Mouse (Mus musculus): ENCODE measurements around the gene Morn2. TPM values are rescaled to one million over a fixed set of nuclear protein-coding genes. Genes with fewer than 3 reads are reported as not detected.
"Not testable (repeated sequence)": the region's sequence is repeated elsewhere in the genome, so short reads cannot be mapped to it uniquely, and the experiment has no call there.

Morn2 gene
- total and polyA plus RNA-seq, 2 experiments from 2014 or later = 17.1 to 54.5 TPM

DNA sequence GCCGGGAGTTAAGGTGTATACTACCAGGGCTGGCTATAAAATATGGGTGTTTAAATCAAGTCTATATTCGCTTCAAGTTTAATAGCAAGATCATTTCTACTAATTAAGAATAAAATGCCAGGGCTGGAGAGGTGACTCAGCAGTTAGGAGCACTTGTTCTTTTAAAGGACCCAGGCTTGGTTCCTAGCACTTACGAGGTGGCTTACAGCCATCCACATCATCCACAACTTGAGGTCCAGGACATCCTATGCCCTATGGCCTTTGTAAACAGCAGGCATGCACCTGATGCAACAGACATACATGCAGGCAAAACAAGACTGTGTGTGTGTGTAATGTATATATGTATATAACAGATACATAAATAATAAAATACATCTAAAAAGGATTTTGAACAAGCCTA is 21.9 kb upstream of the Morn2 start:
- TF ChIP-seq CTCF (IDR thresholded peaks at IDR 0.05; ENCODE audit: low read depth) = no peak
- Histone ChIP-seq H3K27ac (no peak overlapping the region), H3K9me3 (ENCODE audit: low read length) (no peaks in the 10 kb centered on the region), H3K4me2 (ENCODE audit: low read depth, low read length) (no peak overlapping the region), H3K4me3 (ENCODE audit: low read length) (no peak overlapping the region), H3K9ac (replicated peaks; ENCODE audit: low read length) (no peak overlapping the region), H3K36me3 (ENCODE audit: insufficient read depth, low read length) (peaks cover 78% of the 10 kb centered on the region), H3K27me3 (ENCODE audit: insufficient read depth, low read length) (no peaks in the 10 kb centered on the region), H3K4me1 (ENCODE audit: insufficient read depth, low read length) (no peaks in the 10 kb centered on the region)
- 96% methylated on average over 3 of the region's 3 CpGs for WGBS
- ATAC-seq = no peak
- DNase-seq (ENCODE audit: low spot score) = no peak

GRCm38 (mm10) chr17:80270622-80271021 is 19.4 kb upstream of the Morn2 start:
- H3K36me3 ChIP-seq (ENCODE audit: insufficient read depth, low read length) = peaks cover 75% of the 10 kb centered on the region
- H3K27me3 ChIP-seq (ENCODE audit: insufficient read depth, low read length); H3K4me2 ChIP-seq (ENCODE audit: low read depth, low read length); ATAC-seq; H3K9me3 ChIP-seq (ENCODE audit: low read length); H3K4me1 ChIP-seq (ENCODE audit: insufficient read depth, low read length); H3K4me3 ChIP-seq (ENCODE audit: low read length); H3K9ac ChIP-seq (replicated peaks; ENCODE audit: low read length); H3K27ac ChIP-seq; DNase-seq (ENCODE audit: low spot score): not testable (repeated sequence)
- WGBS = 91% methylated on average over 7 of the region's 7 CpGs

DNA sequence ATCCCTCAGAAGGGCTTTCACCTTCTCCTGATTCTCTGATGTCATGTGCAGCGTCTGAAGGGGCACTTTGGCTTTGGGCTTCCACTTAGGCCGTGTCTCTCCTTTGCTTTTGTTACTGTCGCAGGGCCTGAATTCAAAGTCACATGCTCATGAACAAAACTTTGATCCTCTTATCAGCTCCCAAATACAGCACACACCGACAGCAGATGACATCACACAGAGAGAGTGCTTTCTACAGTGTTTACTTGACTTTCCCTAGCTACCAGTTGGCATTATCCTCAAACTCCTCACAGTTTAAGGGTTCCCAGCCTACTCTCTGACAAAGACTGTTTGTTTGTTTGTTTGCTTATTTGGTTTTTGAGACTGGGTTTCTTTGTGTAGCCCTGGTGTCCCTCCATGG is 11.7 kb upstream of the Morn2 start:
- ATAC-seq = no peak
- no peaks in the 10 kb centered on the region for H3K4me1 ChIP-seq (ENCODE audit: insufficient read depth, low read length)

GRCm38 (mm10) chr17:80279340-80280070 is 10.5 kb upstream of the Morn2 start:
- TF ChIP-seq CTCF (IDR thresholded peaks at IDR 0.05; ENCODE audit: low read depth) = no peak
- Histone ChIP-seq H3K9ac (replicated peaks; ENCODE audit: low read length) (no peak overlapping the region), H3K27ac (no peak overlapping the region), H3K4me3 (ENCODE audit: low read length) (no peak overlapping the region), H3K4me2 (ENCODE audit: low read depth, low read length) (no peak overlapping the region), H3K36me3 (ENCODE audit: insufficient read depth, low read length) (peaks cover 47% of the 10 kb centered on the region), H3K9me3 (ENCODE audit: low read length) (no peaks in the 10 kb centered on the region), H3K27me3 (ENCODE audit: insufficient read depth, low read length) (no peaks in the 10 kb centered on the region), H3K4me1 (ENCODE audit: insufficient read depth, low read length) (no peaks in the 10 kb centered on the region)
- 96% methylated on average over 8 of the region's 8 CpGs for WGBS
- DNase-seq (ENCODE audit: low spot score) = no peak
- ATAC-seq = no peak

More for the DNA sequence above, 11.7 kb upstream of the Morn2 start:
- H3K27me3 ChIP-seq (ENCODE audit: insufficient read depth, low read length) = no peaks in the 10 kb centered on the region
- TF ChIP-seq CTCF (IDR thresholded peaks at IDR 0.05; ENCODE audit: low read depth) = no peak
- H3K27ac ChIP-seq = no peak overlapping the region
- H3K4me2 ChIP-seq (ENCODE audit: low read depth, low read length) = no peak overlapping the region
- no peaks in the 10 kb centered on the region for H3K9me3 ChIP-seq (ENCODE audit: low read length)
- no peak overlapping the region for H3K4me3 ChIP-seq (ENCODE audit: low read length)
- no peak for DNase-seq (ENCODE audit: low spot score)
- no peak overlapping the region for H3K9ac ChIP-seq (replicated peaks; ENCODE audit: low read length)
- WGBS = 95% methylated on average over 4 of the region's 4 CpGs
- H3K36me3 ChIP-seq (ENCODE audit: insufficient read depth, low read length) = peaks cover 54% of the 10 kb centered on the region

GRCm38 (mm10) chr17:80284446-80284845 is 5.6 kb upstream of the Morn2 start:
- ATAC-seq = no peak
- Histone ChIP-seq H3K9me3 (ENCODE audit: low read length) (no peaks in the 10 kb centered on the region), H3K27ac (no peak overlapping the region), H3K9ac (replicated peaks; ENCODE audit: low read length) (no peak overlapping the region), H3K36me3 (ENCODE audit: insufficient read depth, low read length) (peaks cover 6% of the 10 kb centered on the region; the same call in 1 of the 2 replicates), H3K27me3 (ENCODE audit: insufficient read depth, low read length) (no peaks in the 10 kb centered on the region), H3K4me3 (ENCODE audit: low read length) (no peak overlapping the region), H3K4me2 (ENCODE audit: low read depth, low read length) (no peak overlapping the region), H3K4me1 (ENCODE audit: insufficient read depth, low read length) (no peaks in the 10 kb centered on the region)
- no peak for DNase-seq (ENCODE audit: low spot score)
- TF ChIP-seq CTCF (IDR thresholded peaks at IDR 0.05; ENCODE audit: low read depth) = no peak
- WGBS = 81% methylated on average over 4 of the region's 4 CpGs

- TF ChIP-seq CTCF (IDR thresholded peaks at IDR 0.05; ENCODE audit: low read depth) = no peak
- peak overlapping the region; percentile 72 for H3K4me2 ChIP-seq (ENCODE audit: low read depth, low read length)
- H3K36me3 ChIP-seq (ENCODE audit: insufficient read depth, low read length) = no peaks in the 10 kb centered on the region
- ATAC-seq = no peak
- H3K27ac ChIP-seq = no peak overlapping the region
- no peaks in the 10 kb centered on the region for H3K4me1 ChIP-seq (ENCODE audit: insufficient read depth, low read length)
- DNase-seq (ENCODE audit: low spot score) = no peak
- WGBS = 82% methylated on average over 6 of the region's 6 CpGs
- no peaks in the 10 kb centered on the region for H3K9me3 ChIP-seq (ENCODE audit: low read length)
- H3K4me3 ChIP-seq (ENCODE audit: low read length) = no peak overlapping the region
- no peak overlapping the region for H3K9ac ChIP-seq (replicated peaks; ENCODE audit: low read length)
- H3K27me3 ChIP-seq (ENCODE audit: insufficient read depth, low read length) = no peaks in the 10 kb centered on the region
These were observed 2.0 kb upstream of the Morn2 start for GRCm38 (mm10) chr17:80288012-80288411.

Measured in hindbrain, postnatal 0 days (tissue).